Mouse (Mus musculus): Measurements from ENCODE around the gene Ccdc24. TPM values are rescaled to one million over a fixed set of nuclear protein-coding genes. Genes with fewer than 3 reads are reported as not detected.

Gene Ccdc24
- total and polyA plus RNA-seq, 3 experiments, result not detected

GRCm38 (mm10) chr4:117862823-117863222 lies 9.5 kb downstream of the Ccdc24 start:
- TF ChIP-seq GATA2 (IDR thresholded peaks at IDR 0.05; ENCODE audit: borderline replicate concordance, low read depth, low read length) (no peak), CTCF (IDR thresholded peaks at IDR 0.05; ENCODE audit: low read depth, low read length) (no peak), TAL1 (conservative IDR thresholded peaks at IDR 0.05; ENCODE audit: low read depth, low read length) (no peak), POLR2AphosphoS5 (IDR thresholded peaks at IDR 0.05; ENCODE audit: insufficient replicate concordance, low read depth, low read length) (no peak), GATA1 (IDR thresholded peaks at IDR 0.05; ENCODE audit: borderline replicate concordance, low read length) (no peak)
- Histone ChIP-seq H3K36me3 (replicated peaks) (peaks cover 12% of the 10 kb centered on the region), H3K27me3 (ENCODE audit: insufficient read depth, low read length) (peaks cover 9% of the 10 kb centered on the region), H3K4me1 (ENCODE audit: insufficient read depth, low read depth, low read length) (no peaks in the 10 kb centered on the region), H3K9me3 (replicated peaks) (no peaks in the 10 kb centered on the region), H3K4me3 (ENCODE audit: low read depth, low read length) (no peak overlapping the region)
- ATAC-seq (ENCODE audit: extremely low read depth, insufficient number of reproducible peaks, low FRiP score, poor library complexity, severe bottlenecking) (no peak), DNase-seq (ENCODE audit: low spot score) (no peak)

- Histone ChIP-seq H3K36me3 (replicated peaks) (peaks cover 24% of the 10 kb centered on the region), H3K4me3 (ENCODE audit: low read depth, low read length) (no peak overlapping the region), H3K4me1 (ENCODE audit: insufficient read depth, low read depth, low read length) (no peaks in the 10 kb centered on the region), H3K9me3 (replicated peaks) (no peaks in the 10 kb centered on the region), H3K27me3 (ENCODE audit: insufficient read depth, low read length) (peaks cover 17% of the 10 kb centered on the region)
- TF ChIP-seq CTCF (IDR thresholded peaks at IDR 0.05; ENCODE audit: low read depth, low read length), result no peak
- ATAC-seq (ENCODE audit: extremely low read depth, insufficient number of reproducible peaks, low FRiP score, poor library complexity, severe bottlenecking) (no peak), DNase-seq (ENCODE audit: low spot score) (no peak)
Observed at GRCm38 (mm10) chr4:117860570-117860969, 11.8 kb downstream of the Ccdc24 start.

GRCm38 (mm10) chr4:117858794-117859193 lies 13.6 kb downstream of the Ccdc24 start:
- Histone ChIP-seq H3K4me1 (ENCODE audit: insufficient read depth, low read depth, low read length) (no peaks in the 10 kb centered on the region), H3K27me3 (ENCODE audit: insufficient read depth, low read length) (peaks cover 29% of the 10 kb centered on the region), H3K4me3 (ENCODE audit: low read depth, low read length) (no peak overlapping the region), H3K36me3 (replicated peaks) (peaks cover 16% of the 10 kb centered on the region), H3K9me3 (replicated peaks) (no peaks in the 10 kb centered on the region)
- DNase-seq (ENCODE audit: low spot score) (peak; percentile 42), ATAC-seq (ENCODE audit: extremely low read depth, insufficient number of reproducible peaks, low FRiP score, poor library complexity, severe bottlenecking) (no peak)
- TF ChIP-seq GATA1 (IDR thresholded peaks at IDR 0.05; ENCODE audit: borderline replicate concordance, low read length) (no peak), TAL1 (conservative IDR thresholded peaks at IDR 0.05; ENCODE audit: low read depth, low read length) (no peak), CTCF (IDR thresholded peaks at IDR 0.05; ENCODE audit: low read depth, low read length) (peak; percentile 55), POLR2AphosphoS5 (IDR thresholded peaks at IDR 0.05; ENCODE audit: insufficient replicate concordance, low read depth, low read length) (no peak)

- H3K27me3 ChIP-seq (ENCODE audit: insufficient read depth, low read length), result peaks cover 28% of the 10 kb centered on the region
- H3K9me3 ChIP-seq (replicated peaks), result no peaks in the 10 kb centered on the region
- ATAC-seq (ENCODE audit: extremely low read depth, insufficient number of reproducible peaks, low FRiP score, poor library complexity, severe bottlenecking) (no peak), DNase-seq (ENCODE audit: low spot score) (no peak)
- H3K4me3 ChIP-seq (ENCODE audit: low read depth, low read length), result no peak overlapping the region
- H3K36me3 ChIP-seq (replicated peaks), result peaks cover 12% of the 10 kb centered on the region
- TF ChIP-seq GATA2 (IDR thresholded peaks at IDR 0.05; ENCODE audit: borderline replicate concordance, low read depth, low read length) (no peak), GATA1 (IDR thresholded peaks at IDR 0.05; ENCODE audit: borderline replicate concordance, low read length) (no peak), POLR2AphosphoS5 (IDR thresholded peaks at IDR 0.05; ENCODE audit: insufficient replicate concordance, low read depth, low read length) (no peak), CTCF (IDR thresholded peaks at IDR 0.05; ENCODE audit: low read depth, low read length) (no peak), TAL1 (conservative IDR thresholded peaks at IDR 0.05; ENCODE audit: low read depth, low read length) (no peak)
- no peaks in the 10 kb centered on the region for H3K4me1 ChIP-seq (ENCODE audit: insufficient read depth, low read depth, low read length)
Observed at GRCm38 (mm10) chr4:117855146-117855545, 17.2 kb downstream of the Ccdc24 start.

- TF ChIP-seq TAL1 (conservative IDR thresholded peaks at IDR 0.05; ENCODE audit: low read depth, low read length) (no peak), CTCF (IDR thresholded peaks at IDR 0.05; ENCODE audit: low read depth, low read length) (no peak)
- no peak for ATAC-seq (ENCODE audit: extremely low read depth, insufficient number of reproducible peaks, low FRiP score, poor library complexity, severe bottlenecking)
- Histone ChIP-seq H3K4me3 (ENCODE audit: low read depth, low read length) (no peak overlapping the region), H3K9me3 (replicated peaks) (no peaks in the 10 kb centered on the region), H3K27me3 (ENCODE audit: insufficient read depth, low read length) (peaks cover 37% of the 10 kb centered on the region), H3K4me1 (ENCODE audit: insufficient read depth, low read depth, low read length) (no peaks in the 10 kb centered on the region), H3K36me3 (replicated peaks) (peaks cover 14% of the 10 kb centered on the region)
- no peak for DNase-seq (ENCODE audit: low spot score)
Observed at GRCm38 (mm10) chr4:117852152-117852868, 20.0 kb downstream of the Ccdc24 start.

- no peak for TF ChIP-seq GATA2 (IDR thresholded peaks at IDR 0.05; ENCODE audit: borderline replicate concordance, low read depth, low read length)
- TF ChIP-seq GATA1 (IDR thresholded peaks at IDR 0.05; ENCODE audit: borderline replicate concordance, low read length), result no peak
- no peak for TF ChIP-seq POLR2AphosphoS5 (IDR thresholded peaks at IDR 0.05; ENCODE audit: insufficient replicate concordance, low read depth, low read length)
- no peak for TF ChIP-seq CTCF (IDR thresholded peaks at IDR 0.05; ENCODE audit: low read depth, low read length)
- no peak for TF ChIP-seq TAL1 (conservative IDR thresholded peaks at IDR 0.05; ENCODE audit: low read depth, low read length)
- Histone ChIP-seq H3K27me3 (ENCODE audit: insufficient read depth, low read length) (peaks cover 35% of the 10 kb centered on the region), H3K36me3 (replicated peaks) (peaks cover 10% of the 10 kb centered on the region), H3K4me1 (ENCODE audit: insufficient read depth, low read depth, low read length) (no peaks in the 10 kb centered on the region), H3K4me3 (ENCODE audit: low read depth, low read length) (no peak overlapping the region), H3K9me3 (replicated peaks) (no peaks in the 10 kb centered on the region)
- ATAC-seq (ENCODE audit: extremely low read depth, insufficient number of reproducible peaks, low FRiP score, poor library complexity, severe bottlenecking) (no peak), DNase-seq (ENCODE audit: low spot score) (no peak)
Observed at GRCm38 (mm10) chr4:117850871-117851270, 21.5 kb downstream of the Ccdc24 start.

- no peaks in the 10 kb centered on the region for H3K9me3 ChIP-seq (replicated peaks)
- TF ChIP-seq TAL1 (conservative IDR thresholded peaks at IDR 0.05; ENCODE audit: low read depth, low read length) (no peak), GATA1 (IDR thresholded peaks at IDR 0.05; ENCODE audit: borderline replicate concordance, low read length) (no peak), GATA2 (IDR thresholded peaks at IDR 0.05; ENCODE audit: borderline replicate concordance, low read depth, low read length) (no peak), CTCF (IDR thresholded peaks at IDR 0.05; ENCODE audit: low read depth, low read length) (no peak), POLR2AphosphoS5 (IDR thresholded peaks at IDR 0.05; ENCODE audit: insufficient replicate concordance, low read depth, low read length) (no peak)
- peaks cover 16% of the 10 kb centered on the region for H3K36me3 ChIP-seq (replicated peaks)
- ATAC-seq (ENCODE audit: extremely low read depth, insufficient number of reproducible peaks, low FRiP score, poor library complexity, severe bottlenecking), result no peak
- no peak overlapping the region for H3K4me3 ChIP-seq (ENCODE audit: low read depth, low read length)
- H3K4me1 ChIP-seq (ENCODE audit: insufficient read depth, low read depth, low read length), result peaks cover 3% of the 10 kb centered on the region; the same call in 1 of the 2 replicates
- no peak for DNase-seq (ENCODE audit: low spot score)
- peaks cover 32% of the 10 kb centered on the region for H3K27me3 ChIP-seq (ENCODE audit: insufficient read depth, low read length)
Observed at GRCm38 (mm10) chr4:117850176-117850575, 22.2 kb downstream of the Ccdc24 start.
